Mouse (Mus musculus) lung, embryonic 14.5 days (tissue): ENCODE measurements around the gene Prx. TPM values are rescaled to one million over a fixed set of nuclear protein-coding genes. Genes with fewer than 3 reads are reported as not detected.
A peak's percentile ranks its signal among the peaks of the same experiment; 100 is the strongest.

ENCODE experiments used
- ATAC-seq: fragments of 200-750 bp; cut with Nextera tagmentation; 2 replicates; pipeline ENCODE4 v1.8.0; 2017; ENCODE audit warnings: mild to moderate bottlenecking, moderate TSS enrichment, moderate library complexity; ENCODE audit not compliant: insufficient read depth
- DNase-seq: peaks from one replicate; pipeline ENCODE4 v3.0.0-alpha.2; 2015
- H3K27ac ChIP-seq: fragments of 300-500 bp; sonication (generic); 2 replicates; pipeline ENCODE4 v1.5.1; 2014; ENCODE audit warnings: low read depth, mild to moderate bottlenecking, moderate library complexity
- H3K27me3 ChIP-seq: fragments of 300-500 bp; sonication (generic); 2 replicates; pipeline ENCODE4 v1.6.1; 2014; ENCODE audit warnings: low read length, control low read depth; ENCODE audit not compliant: insufficient read depth
- H3K36me3 ChIP-seq: fragments of 300-500 bp; sonication (generic); 2 replicates; pipeline ENCODE4 v1.6.1; 2014; ENCODE audit warnings: control low read depth; ENCODE audit not compliant: insufficient read depth
- H3K4me1 ChIP-seq: fragments of 300-500 bp; sonication (generic); 2 replicates; pipeline ENCODE4 v1.6.1; 2014; ENCODE audit warnings: antibody characterized with exemption, control low read depth; ENCODE audit not compliant: insufficient read depth
- H3K4me2 ChIP-seq: fragments of 300-500 bp; sonication (generic); 2 replicates; pipeline ENCODE4 v1.6.1; 2014; ENCODE audit warnings: mild to moderate bottlenecking
- H3K4me3 ChIP-seq: fragments of 300-500 bp; sonication (generic); 2 replicates; pipeline ENCODE4 v1.5.1; 2014; ENCODE audit warnings: low read depth, low read length
- H3K9ac ChIP-seq: fragments of 300-500 bp; sonication (generic); 2 replicates; pipeline ENCODE4 v1.6.1; 2014
- H3K9me3 ChIP-seq: fragments of 300-500 bp; sonication (generic); 2 replicates; pipeline ENCODE4 v1.6.1; 2016; ENCODE audit warnings: low read depth, low read length, control low read depth
- CTCF ChIP-seq: IDR thresholded peaks from 2 replicates; pipeline ENCODE4 v1.5.1; 2016; ENCODE audit warnings: antibody characterized with exemption, low read depth
- WGBS: fragments of 180-500 bp; shearing (Covaris S2); extraction: QIAGEN DNeasy Blood & Tissue Kit; methylation state at CpG from one replicate; pipeline ENCODE4 v1.1.7; 2014; 5-methylcytosine and 5-hydroxymethylcytosine counted together
- polyA plus RNA-seq: library from polyadenylated mRNA; unstranded; fragments of >200 nt; fragmentation: Nextera tagmentation; extraction: Ambion mirVana; gene quantifications from 2 replicates; pipeline ENCODE4 v1.2.1, GENCODE M21; 2014

Prx gene
- polyA plus RNA-seq, 1 experiment from 2014 or later, result 2.5 TPM

GRCm38 (mm10) chr7:27541922-27542321 lies 42.8 kb downstream of the Prx start:
- 0 out of 2 replicates have a peak, but pooled peaks cover 20% of the 10 kb centered on the region for H3K36me3 ChIP-seq
- no peaks in the 10 kb centered on the region for H3K9me3 ChIP-seq
- ATAC-seq (no peak), DNase-seq (no peak)
- no peak overlapping the region for H3K27ac ChIP-seq
- peak overlapping the region; percentile 89 for H3K4me2 ChIP-seq
- no peak for TF ChIP-seq CTCF
- 53% methylated on average over 5 of the region's 5 CpGs for WGBS
- H3K4me3 ChIP-seq, result peak overlapping the region; percentile 47
- H3K9ac ChIP-seq, result peak overlapping the region; percentile 68
- no peaks in the 10 kb centered on the region for H3K27me3 ChIP-seq
- H3K4me1 ChIP-seq, result no peaks in the 10 kb centered on the region

- H3K4me1 ChIP-seq, result no peaks in the 10 kb centered on the region
- no peaks in the 10 kb centered on the region for H3K9me3 ChIP-seq
- no peaks in the 10 kb centered on the region for H3K27me3 ChIP-seq
- H3K4me3 ChIP-seq, result peak overlapping the region; percentile 47
- ATAC-seq (peak; percentile 95), DNase-seq (peak; percentile 93)
- peak overlapping the region; percentile 89 for H3K4me2 ChIP-seq
- TF ChIP-seq CTCF, result no peak
- H3K36me3 ChIP-seq, result 0 out of 2 replicates have a peak, but pooled peaks cover 16% of the 10 kb centered on the region
- WGBS, result 1% methylated on average over 30 of the region's 30 CpGs
- no peak overlapping the region for H3K27ac ChIP-seq
- peak overlapping the region; percentile 68 for H3K9ac ChIP-seq
Observed at GRCm38 (mm10) chr7:27542392-27543033, 43.4 kb downstream of the Prx start.

GRCm38 (mm10) chr7:27543065-27543464 lies 43.9 kb downstream of the Prx start:
- Histone ChIP-seq H3K9me3 (no peaks in the 10 kb centered on the region), H3K4me3 (peak overlapping the region; percentile 47), H3K27me3 (no peaks in the 10 kb centered on the region), H3K4me2 (peak overlapping the region; percentile 89), H3K4me1 (no peaks in the 10 kb centered on the region), H3K27ac (0 out of 2 replicates have a peak overlapping the region, but pooled peaks have one; percentile 4), H3K9ac (peak overlapping the region; percentile 68), H3K36me3 (0 out of 2 replicates have a peak, but pooled peaks cover 14% of the 10 kb centered on the region)
- TF ChIP-seq CTCF, result no peak
- 34% methylated on average over 6 of the region's 6 CpGs for WGBS
- ATAC-seq (peak; percentile 35), DNase-seq (no peak)

GRCm38 (mm10) chr7:27543851-27544250 lies 44.7 kb downstream of the Prx start:
- no peak for DNase-seq
- WGBS, result 84% methylated on average over 4 of the region's 4 CpGs
- Histone ChIP-seq H3K4me1 (no peaks in the 10 kb centered on the region), H3K4me3 (no peak overlapping the region), H3K4me2 (no peak overlapping the region), H3K36me3 (0 out of 2 replicates have a peak, but pooled peaks cover 13% of the 10 kb centered on the region), H3K9ac (no peak overlapping the region), H3K27ac (no peak overlapping the region), H3K27me3 (no peaks in the 10 kb centered on the region), H3K9me3 (no peaks in the 10 kb centered on the region)
- no peak for TF ChIP-seq CTCF
- ATAC-seq, result no peak

- TF ChIP-seq CTCF, result no peak
- Histone ChIP-seq H3K4me3 (no peak overlapping the region), H3K9ac (no peak overlapping the region), H3K4me1 (no peaks in the 10 kb centered on the region), H3K4me2 (no peak overlapping the region), H3K9me3 (no peaks in the 10 kb centered on the region), H3K27ac (no peak overlapping the region), H3K27me3 (no peaks in the 10 kb centered on the region), H3K36me3 (0 out of 2 replicates have a peak, but pooled peaks cover 6% of the 10 kb centered on the region)
- ATAC-seq (no peak), DNase-seq (peak; percentile 10)
- 69% methylated on average over 12 of the region's 12 CpGs for WGBS
Observed at GRCm38 (mm10) chr7:27544675-27545370, 45.7 kb downstream of the Prx start.

- DNase-seq, result no peak
- no peaks in the 10 kb centered on the region for H3K9me3 ChIP-seq
- no peak overlapping the region for H3K4me3 ChIP-seq
- WGBS, result 72% methylated on average over 6 of the region's 6 CpGs
- H3K27me3 ChIP-seq, result no peaks in the 10 kb centered on the region
- H3K4me2 ChIP-seq, result no peak overlapping the region
- TF ChIP-seq CTCF, result no peak
- no peak overlapping the region for H3K9ac ChIP-seq
- H3K36me3 ChIP-seq, result no peaks in the 10 kb centered on the region
- no peak for ATAC-seq
- H3K27ac ChIP-seq, result no peak overlapping the region
- H3K4me1 ChIP-seq, result no peaks in the 10 kb centered on the region
Observed at GRCm38 (mm10) chr7:27549597-27549996, 50.5 kb downstream of the Prx start.

GRCm38 (mm10) chr7:27552070-27552469 lies 52.9 kb downstream of the Prx start:
- Histone ChIP-seq H3K9me3 (no peaks in the 10 kb centered on the region), H3K27me3 (no peaks in the 10 kb centered on the region), H3K27ac (no peak overlapping the region), H3K4me2 (peak overlapping the region; percentile 85), H3K4me1 (no peaks in the 10 kb centered on the region), H3K9ac (peak overlapping the region; percentile 51), H3K4me3 (peak overlapping the region; percentile 85), H3K36me3 (peaks cover 18% of the 10 kb centered on the region; the same call in 1 of the 2 replicates)
- TF ChIP-seq CTCF, result no peak
- ATAC-seq (no peak), DNase-seq (no peak)
- WGBS, result 47% methylated on average over 5 of the region's 5 CpGs
